Mouse (Mus musculus): Measurements from ENCODE around the gene Plch2.

DNA sequence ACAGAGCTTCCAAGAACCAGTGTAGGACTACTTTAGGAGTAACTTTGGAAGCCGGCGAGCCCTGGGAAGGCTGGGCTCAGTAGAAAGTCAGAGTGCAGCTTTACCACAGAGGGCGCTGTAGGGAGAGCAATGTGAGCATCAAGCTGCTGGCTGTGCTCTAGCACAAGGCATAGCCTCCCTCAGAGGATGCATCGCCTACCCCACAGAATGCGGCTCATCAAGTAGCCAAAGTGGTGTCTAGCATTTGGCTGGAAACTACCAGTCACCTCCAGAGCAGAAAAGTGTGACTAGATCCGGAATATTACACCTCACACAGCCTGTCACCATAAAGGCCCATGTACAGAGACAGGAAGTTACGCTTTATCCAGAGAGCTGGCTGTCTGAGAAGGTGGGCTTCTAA is 120.8 kb downstream of the Plch2 start:
- no peak for TF ChIP-seq CTCF (IDR thresholded peaks at IDR 0.05)
- TF ChIP-seq EP300 (IDR thresholded peaks at IDR 0.05): no peak

Measured in lung, postnatal 0 days (tissue).